Mouse (Mus musculus): ENCODE results near the gene Fbxl13. TPM values are rescaled to one million over a fixed set of nuclear protein-coding genes. Genes with fewer than 3 reads are reported as not detected.

Gene Fbxl13
- polyA plus RNA-seq, 1 experiment from 2014 or later, result 0.18 TPM

DNA sequence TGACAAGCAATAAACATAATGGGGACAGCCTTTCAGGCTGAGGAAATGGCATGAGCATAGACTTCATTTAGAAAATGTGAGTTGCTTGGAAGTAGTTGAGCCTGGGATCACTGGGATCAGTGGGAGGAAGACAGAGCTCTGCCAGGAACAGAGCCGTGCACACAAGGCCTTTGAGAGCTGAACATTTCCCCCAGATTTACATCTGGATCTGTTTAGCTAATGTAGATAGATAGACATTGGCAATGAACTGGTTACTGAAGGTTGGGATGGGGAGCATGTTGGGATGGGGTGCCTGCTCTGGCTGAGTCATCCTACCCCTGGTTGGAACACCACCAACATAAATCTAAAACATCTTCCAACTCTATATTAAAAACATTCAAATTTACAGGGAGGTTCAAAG, 138.5 kb downstream of the Fbxl13 start:
- Histone ChIP-seq H3K9me3 (replicated peaks; ENCODE audit: control insufficient read depth, low read length) (no peaks in the 10 kb centered on the region), H3K9ac (ENCODE audit: low read length) (no peak overlapping the region), H3K36me3 (ENCODE audit: control insufficient read depth, insufficient read depth, low read length) (no peaks in the 10 kb centered on the region), H3K27me3 (replicated peaks; ENCODE audit: control insufficient read depth, insufficient read depth, low read length) (no peaks in the 10 kb centered on the region), H3K27ac (ENCODE audit: low read depth, low read length) (no peak overlapping the region), H3K4me1 (ENCODE audit: control insufficient read depth, insufficient read depth, low read length) (no peaks in the 10 kb centered on the region), H3K4me2 (ENCODE audit: low read length) (no peak overlapping the region), H3K4me3 (ENCODE audit: low read depth, low read length) (no peak overlapping the region)
- ATAC-seq (no peak), DNase-seq (ENCODE audit: low spot score) (no peak)
- 83% methylated on average over 1 of the region's 1 CpGs for WGBS

DNA sequence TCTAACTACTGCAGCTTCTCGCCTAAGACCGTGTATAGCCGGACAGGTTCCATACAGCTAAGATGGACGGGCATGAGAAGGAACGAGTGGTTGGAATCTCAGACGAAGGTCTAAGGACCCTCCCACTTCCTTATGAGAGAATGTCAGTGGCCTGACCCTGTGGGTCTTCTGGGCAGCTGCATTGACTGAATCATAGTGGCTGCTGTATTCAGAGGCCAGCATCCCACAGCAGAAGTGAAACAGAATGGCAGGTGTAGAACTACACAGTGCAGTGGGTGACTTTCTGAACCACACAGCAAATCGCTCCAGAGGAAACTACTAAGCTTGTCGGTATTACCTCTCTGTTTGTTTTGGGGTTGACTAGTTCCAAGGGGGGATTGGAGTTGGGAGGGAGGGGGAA, 140.3 kb downstream of the Fbxl13 start:
- DNase-seq (ENCODE audit: low spot score), result no peak
- no peaks in the 10 kb centered on the region for H3K4me1 ChIP-seq (ENCODE audit: control insufficient read depth, insufficient read depth, low read length)
- no peak overlapping the region for H3K4me2 ChIP-seq (ENCODE audit: low read length)
- ATAC-seq, result no peak
- H3K27ac ChIP-seq (ENCODE audit: low read depth, low read length), result no peak overlapping the region
- H3K4me3 ChIP-seq (ENCODE audit: low read depth, low read length), result no peak overlapping the region
- H3K9me3 ChIP-seq (replicated peaks; ENCODE audit: control insufficient read depth, low read length), result no peaks in the 10 kb centered on the region
- no peaks in the 10 kb centered on the region for H3K36me3 ChIP-seq (ENCODE audit: control insufficient read depth, insufficient read depth, low read length)
- 90% methylated on average over 8 of the region's 8 CpGs for WGBS
- H3K9ac ChIP-seq (ENCODE audit: low read length), result no peak overlapping the region
- no peaks in the 10 kb centered on the region for H3K27me3 ChIP-seq (replicated peaks; ENCODE audit: control insufficient read depth, insufficient read depth, low read length)

DNA sequence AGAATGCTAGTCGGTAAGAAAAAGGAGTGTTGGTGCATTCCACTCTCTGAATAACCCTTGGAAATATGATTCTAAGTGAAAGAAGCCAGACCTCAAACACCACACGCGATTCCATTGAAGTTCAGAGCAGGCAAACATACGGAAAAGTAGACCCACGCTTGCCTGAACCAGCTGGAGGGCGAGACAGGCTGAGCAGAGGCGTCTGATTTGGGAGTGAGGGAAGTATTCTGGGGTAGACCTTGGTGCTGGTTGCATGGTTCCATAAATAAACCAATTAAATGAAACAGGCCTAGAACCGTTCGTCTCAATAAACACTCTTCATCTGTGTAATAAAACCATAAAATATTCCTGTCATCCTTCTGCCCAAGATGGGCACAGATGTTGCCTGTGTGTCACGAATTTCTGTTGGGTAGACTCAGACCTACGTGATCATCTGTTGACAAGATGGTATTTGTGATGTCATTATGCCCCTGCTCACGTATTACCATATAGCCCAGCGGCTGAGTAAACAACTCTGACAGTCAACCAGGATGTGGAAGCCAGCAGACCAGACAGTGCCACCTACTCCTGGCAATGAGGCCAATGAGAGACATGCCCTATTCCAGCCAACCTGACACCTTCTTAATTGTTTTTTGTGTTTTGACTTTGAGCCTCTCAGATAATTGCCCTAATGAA, 142.4 kb downstream of the Fbxl13 start:
- 90% methylated on average over 13 of the region's 13 CpGs for WGBS

DNA sequence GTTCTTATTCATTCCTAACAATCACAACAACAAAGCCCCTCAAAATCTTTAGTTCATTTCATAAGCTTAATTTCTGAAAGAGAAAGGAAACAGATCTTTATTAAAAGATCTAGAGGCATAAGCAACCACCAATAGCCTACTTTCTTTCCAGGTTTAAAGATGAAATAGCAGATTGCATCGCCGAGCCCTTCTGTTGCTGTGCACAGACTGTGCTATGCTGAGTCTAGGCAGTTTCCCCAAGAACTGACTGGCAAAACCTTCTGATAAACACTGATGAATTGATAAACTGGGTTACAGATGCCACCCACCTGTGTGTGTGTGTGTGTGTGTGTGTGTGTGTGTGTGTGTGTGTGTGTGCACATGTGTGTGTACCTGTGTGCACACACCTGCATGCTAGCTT, 144.5 kb downstream of the Fbxl13 start:
- peak; percentile 24 for DNase-seq (ENCODE audit: low spot score)
- H3K27me3 ChIP-seq (replicated peaks; ENCODE audit: control insufficient read depth, insufficient read depth, low read length), result no peaks in the 10 kb centered on the region
- no peak for ATAC-seq

More for the DNA sequence above, 142.4 kb downstream of the Fbxl13 start:
- no peak overlapping the region for H3K27ac ChIP-seq (ENCODE audit: low read depth, low read length)
- H3K4me1 ChIP-seq (ENCODE audit: control insufficient read depth, insufficient read depth, low read length), result no peaks in the 10 kb centered on the region
- no peak for ATAC-seq
- H3K9ac ChIP-seq (ENCODE audit: low read length), result no peak overlapping the region
- H3K36me3 ChIP-seq (ENCODE audit: control insufficient read depth, insufficient read depth, low read length), result no peaks in the 10 kb centered on the region
- DNase-seq (ENCODE audit: low spot score), result no peak
- H3K4me3 ChIP-seq (ENCODE audit: low read depth, low read length), result no peak overlapping the region
- H3K27me3 ChIP-seq (replicated peaks; ENCODE audit: control insufficient read depth, insufficient read depth, low read length), result no peaks in the 10 kb centered on the region
- H3K4me2 ChIP-seq (ENCODE audit: low read length), result no peak overlapping the region
- no peaks in the 10 kb centered on the region for H3K9me3 ChIP-seq (replicated peaks; ENCODE audit: control insufficient read depth, low read length)

DNA sequence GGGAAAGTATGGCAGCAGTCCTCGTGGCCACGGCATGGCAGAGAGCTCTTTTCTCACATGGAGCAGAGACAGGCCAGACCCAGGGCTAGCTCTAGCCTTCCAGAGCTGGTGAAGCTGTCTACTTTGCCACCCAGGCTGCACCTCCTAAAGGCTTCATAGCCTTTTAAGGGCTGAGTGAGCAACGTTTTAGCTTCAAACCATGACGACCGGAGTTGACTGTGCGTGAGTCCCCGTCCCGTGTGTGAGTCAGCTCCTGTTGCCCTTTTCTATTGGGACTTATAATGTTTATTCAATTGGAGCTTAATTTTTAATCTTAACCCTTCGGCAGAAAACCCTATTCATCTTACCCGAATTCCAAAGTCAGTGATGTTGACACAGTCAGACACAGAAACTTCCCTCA, 145.3 kb downstream of the Fbxl13 start:
- DNase-seq (ENCODE audit: low spot score), result no peak
- no peaks in the 10 kb centered on the region for H3K27me3 ChIP-seq (replicated peaks; ENCODE audit: control insufficient read depth, insufficient read depth, low read length)
- H3K27ac ChIP-seq (ENCODE audit: low read depth, low read length), result no peak overlapping the region
- H3K4me1 ChIP-seq (ENCODE audit: control insufficient read depth, insufficient read depth, low read length), result no peaks in the 10 kb centered on the region
- no peak overlapping the region for H3K4me2 ChIP-seq (ENCODE audit: low read length)
- H3K4me3 ChIP-seq (ENCODE audit: low read depth, low read length), result no peak overlapping the region
- 76% methylated on average over 10 of the region's 10 CpGs for WGBS
- H3K9ac ChIP-seq (ENCODE audit: low read length), result no peak overlapping the region
- H3K36me3 ChIP-seq (ENCODE audit: control insufficient read depth, insufficient read depth, low read length), result no peaks in the 10 kb centered on the region
- ATAC-seq, result no peak
- H3K9me3 ChIP-seq (replicated peaks; ENCODE audit: control insufficient read depth, low read length), result no peaks in the 10 kb centered on the region

More for the DNA sequence above, 144.5 kb downstream of the Fbxl13 start:
- H3K4me3 ChIP-seq (ENCODE audit: low read depth, low read length), result no peak overlapping the region
- 66% methylated on average over 2 of the region's 2 CpGs for WGBS
- H3K36me3 ChIP-seq (ENCODE audit: control insufficient read depth, insufficient read depth, low read length), result no peaks in the 10 kb centered on the region
- H3K4me2 ChIP-seq (ENCODE audit: low read length), result no peak overlapping the region
- H3K9ac ChIP-seq (ENCODE audit: low read length), result no peak overlapping the region
- no peak overlapping the region for H3K27ac ChIP-seq (ENCODE audit: low read depth, low read length)
- H3K4me1 ChIP-seq (ENCODE audit: control insufficient read depth, insufficient read depth, low read length), result no peaks in the 10 kb centered on the region
- H3K9me3 ChIP-seq (replicated peaks; ENCODE audit: control insufficient read depth, low read length), result no peaks in the 10 kb centered on the region

DNA sequence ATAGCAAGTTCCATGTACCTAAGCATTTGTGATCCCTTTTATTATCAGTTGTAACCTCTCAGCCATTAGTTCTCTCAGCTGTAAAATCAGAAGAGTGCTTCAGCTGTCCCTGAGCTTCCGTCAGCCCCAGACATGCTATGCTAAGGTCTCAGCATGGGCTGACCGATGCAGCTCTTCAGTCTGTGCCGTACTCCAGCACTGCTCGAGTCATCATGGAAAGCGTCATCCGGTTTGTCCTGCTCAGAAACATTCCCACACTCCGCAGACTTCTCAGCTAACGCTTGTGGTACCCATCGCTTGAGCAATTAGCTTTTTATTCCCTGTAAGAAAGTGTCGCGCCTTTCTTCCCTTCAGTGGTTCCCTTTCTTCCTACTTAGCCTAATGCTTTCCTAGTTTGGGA, 146.5 kb downstream of the Fbxl13 start:
- no peaks in the 10 kb centered on the region for H3K9me3 ChIP-seq (replicated peaks; ENCODE audit: control insufficient read depth, low read length)
- H3K9ac ChIP-seq (ENCODE audit: low read length), result no peak overlapping the region
- H3K4me3 ChIP-seq (ENCODE audit: low read depth, low read length), result no peak overlapping the region
- H3K27me3 ChIP-seq (replicated peaks; ENCODE audit: control insufficient read depth, insufficient read depth, low read length), result no peaks in the 10 kb centered on the region
- no peaks in the 10 kb centered on the region for H3K4me1 ChIP-seq (ENCODE audit: control insufficient read depth, insufficient read depth, low read length)
- 81% methylated on average over 11 of the region's 11 CpGs for WGBS
- DNase-seq (ENCODE audit: low spot score) (no peak), ATAC-seq (no peak)
- H3K27ac ChIP-seq (ENCODE audit: low read depth, low read length), result no peak overlapping the region
- H3K36me3 ChIP-seq (ENCODE audit: control insufficient read depth, insufficient read depth, low read length), result no peaks in the 10 kb centered on the region
- no peak overlapping the region for H3K4me2 ChIP-seq (ENCODE audit: low read length)

DNA sequence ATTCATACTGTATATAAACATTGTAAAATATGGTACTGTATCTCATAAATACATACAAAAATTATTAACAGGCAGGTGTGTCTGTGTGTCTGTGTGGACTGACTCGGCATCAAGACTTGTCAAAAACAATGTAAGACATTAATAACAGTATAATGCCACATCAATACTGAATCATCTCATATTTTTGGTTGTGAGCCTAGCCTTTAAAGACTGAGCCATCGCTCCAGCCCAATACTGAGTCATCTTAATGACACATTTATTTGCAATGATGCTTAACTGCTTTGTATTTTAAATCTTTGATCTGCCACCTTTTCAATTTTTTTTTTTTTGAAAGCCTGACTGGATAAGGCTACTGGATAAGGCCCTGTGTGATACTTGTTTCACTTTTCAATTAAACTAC, 146.9 kb downstream of the Fbxl13 start:
- H3K27me3 ChIP-seq (replicated peaks; ENCODE audit: control insufficient read depth, insufficient read depth, low read length), result no peaks in the 10 kb centered on the region
- no peaks in the 10 kb centered on the region for H3K9me3 ChIP-seq (replicated peaks; ENCODE audit: control insufficient read depth, low read length)
- 97% methylated on average over 2 of the region's 2 CpGs for WGBS
- no peak overlapping the region for H3K4me2 ChIP-seq (ENCODE audit: low read length)
- no peak overlapping the region for H3K27ac ChIP-seq (ENCODE audit: low read depth, low read length)
- no peaks in the 10 kb centered on the region for H3K4me1 ChIP-seq (ENCODE audit: control insufficient read depth, insufficient read depth, low read length)
- no peak overlapping the region for H3K4me3 ChIP-seq (ENCODE audit: low read depth, low read length)
- H3K9ac ChIP-seq (ENCODE audit: low read length), result no peak overlapping the region
- ATAC-seq (no peak), DNase-seq (ENCODE audit: low spot score) (no peak)
- no peaks in the 10 kb centered on the region for H3K36me3 ChIP-seq (ENCODE audit: control insufficient read depth, insufficient read depth, low read length)

DNA sequence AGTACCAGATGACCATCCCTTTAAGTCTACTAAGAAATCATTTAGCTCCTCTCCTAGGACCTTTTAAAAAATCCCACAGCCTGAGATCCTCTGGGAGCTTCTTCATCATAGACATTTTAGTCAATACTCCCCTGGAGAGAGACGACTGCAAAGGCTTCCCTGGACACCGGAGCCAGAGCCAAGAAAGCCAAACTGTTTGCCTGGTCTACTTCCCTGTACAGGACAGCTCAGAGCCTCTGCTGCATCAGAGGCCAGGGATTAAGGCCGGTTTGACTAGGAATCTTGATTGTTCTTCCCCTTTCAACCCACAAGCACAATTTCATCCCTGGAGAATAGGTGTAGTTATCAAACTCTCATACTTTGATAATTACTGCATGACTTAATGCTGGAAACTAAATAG, 148.6 kb downstream of the Fbxl13 start:
- no peak for DNase-seq (ENCODE audit: low spot score)
- no peaks in the 10 kb centered on the region for H3K9me3 ChIP-seq (replicated peaks; ENCODE audit: control insufficient read depth, low read length)
- H3K4me1 ChIP-seq (ENCODE audit: control insufficient read depth, insufficient read depth, low read length), result no peaks in the 10 kb centered on the region
- WGBS, result 77% methylated on average over 3 of the region's 3 CpGs
- no peaks in the 10 kb centered on the region for H3K36me3 ChIP-seq (ENCODE audit: control insufficient read depth, insufficient read depth, low read length)
- H3K4me3 ChIP-seq (ENCODE audit: low read depth, low read length), result no peak overlapping the region
- H3K4me2 ChIP-seq (ENCODE audit: low read length), result no peak overlapping the region
- ATAC-seq, result no peak
- no peak overlapping the region for H3K9ac ChIP-seq (ENCODE audit: low read length)
- H3K27ac ChIP-seq (ENCODE audit: low read depth, low read length), result no peak overlapping the region
- H3K27me3 ChIP-seq (replicated peaks; ENCODE audit: control insufficient read depth, insufficient read depth, low read length), result no peaks in the 10 kb centered on the region

DNA sequence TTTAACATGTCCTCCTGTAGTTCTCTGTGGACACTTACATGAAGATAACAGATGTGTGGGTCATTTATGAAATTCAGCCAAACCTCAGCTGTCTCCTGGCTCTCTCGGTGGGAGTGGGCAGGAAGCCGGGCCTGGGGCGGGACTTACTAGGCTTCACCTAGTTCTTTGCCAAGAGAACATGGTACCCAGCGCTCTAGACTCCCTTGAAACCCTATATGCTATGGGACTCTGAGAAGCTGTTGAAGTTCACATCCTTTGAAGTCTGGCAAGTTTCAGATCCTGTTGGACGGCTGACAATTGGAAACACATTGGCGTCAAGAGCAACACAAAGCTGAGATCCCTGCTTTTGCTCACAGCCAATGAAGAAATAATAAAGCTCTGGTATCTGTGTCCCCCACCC, 149.1 kb downstream of the Fbxl13 start:
- WGBS, result 81% methylated on average over 6 of the region's 6 CpGs
- DNase-seq (ENCODE audit: low spot score), result peak; percentile 47
- no peaks in the 10 kb centered on the region for H3K27me3 ChIP-seq (replicated peaks; ENCODE audit: control insufficient read depth, insufficient read depth, low read length)

More for the DNA sequence above, 149.1 kb downstream of the Fbxl13 start:
- H3K9me3 ChIP-seq (replicated peaks; ENCODE audit: control insufficient read depth, low read length), result no peaks in the 10 kb centered on the region
- no peak overlapping the region for H3K4me2 ChIP-seq (ENCODE audit: low read length)
- no peak for ATAC-seq
- H3K9ac ChIP-seq (ENCODE audit: low read length), result no peak overlapping the region
- no peaks in the 10 kb centered on the region for H3K4me1 ChIP-seq (ENCODE audit: control insufficient read depth, insufficient read depth, low read length)
- no peak overlapping the region for H3K27ac ChIP-seq (ENCODE audit: low read depth, low read length)
- no peaks in the 10 kb centered on the region for H3K36me3 ChIP-seq (ENCODE audit: control insufficient read depth, insufficient read depth, low read length)
- H3K4me3 ChIP-seq (ENCODE audit: low read depth, low read length), result no peak overlapping the region
